Mouse (Mus musculus) stomach, postnatal 0 days (tissue): ENCODE measurements at regions not wholly inside any gene's neighbourhood (a gene's known extent, or its start where the extent isn't known, plus 50 kb on each side); places are given as distances from the start of the nearest gene placed in this dataset.

Experiments used
- ATAC-seq: fragments of 200-750 bp; cut with Nextera tagmentation; 2 replicates; pipeline ENCODE4 v1.8.0; 2017; ENCODE audit not compliant: low FRiP score, low TSS enrichment
- DNase-seq: peaks from one replicate; pipeline ENCODE4 v3.0.0-alpha.2; 2016; ENCODE audit warnings: low spot score
- H3K27ac ChIP-seq: fragments of 300-500 bp; sonication (generic); replicated peaks from 2 replicates; pipeline ENCODE4 v1.5.1; 2014; ENCODE audit warnings: mild to moderate bottlenecking, control low read depth
- H3K27me3 ChIP-seq: fragments of 300-500 bp; sonication (generic); 2 replicates; pipeline ENCODE4 v1.6.1; 2014; ENCODE audit warnings: low read length; ENCODE audit not compliant: control insufficient read depth, insufficient read depth
- H3K36me3 ChIP-seq: fragments of 300-500 bp; sonication (generic); 2 replicates; pipeline ENCODE4 v1.6.1; 2014; ENCODE audit warnings: low read length, mixed read lengths; ENCODE audit not compliant: control insufficient read depth, insufficient read depth
- H3K4me1 ChIP-seq: fragments of 300-500 bp; sonication (generic); replicated peaks from 2 replicates; pipeline ENCODE4 v1.6.1; 2014; ENCODE audit warnings: antibody characterized with exemption; ENCODE audit not compliant: control insufficient read depth, insufficient read depth
- H3K4me2 ChIP-seq: fragments of 300-500 bp; sonication (generic); replicated peaks from 2 replicates; pipeline ENCODE4 v1.6.1; 2014; ENCODE audit warnings: low read depth, mild to moderate bottlenecking, control low read depth, moderate library complexity
- H3K4me3 ChIP-seq: fragments of 300-500 bp; sonication (generic); 2 replicates; pipeline ENCODE4 v1.5.1; 2014; ENCODE audit warnings: low read depth, low read length, control low read depth
- H3K9ac ChIP-seq: fragments of 300-500 bp; sonication (generic); 2 replicates; pipeline ENCODE4 v1.6.1; 2014; ENCODE audit warnings: mild to moderate bottlenecking, low read length, control low read depth, mixed read lengths
- H3K9me3 ChIP-seq: fragments of 300-500 bp; sonication (generic); 2 replicates; pipeline ENCODE4 v1.6.1; 2016; ENCODE audit warnings: low read length; ENCODE audit not compliant: control insufficient read depth
- CTCF ChIP-seq: IDR thresholded peaks from 2 replicates; pipeline ENCODE4 v1.5.1; 2016; ENCODE audit warnings: antibody characterized with exemption, low read depth, mild to moderate bottlenecking, moderate library complexity
- EP300 ChIP-seq: optimal IDR thresholded peaks from 2 replicates; pipeline ENCODE3; 2016; ENCODE audit warnings: antibody characterized with exemption
- WGBS: fragments of 180-500 bp; shearing (Covaris S2); extraction: QIAGEN DNeasy Blood & Tissue Kit; methylation state at CpG from one replicate; pipeline ENCODE4 v1.1.7; 2014; 5-methylcytosine and 5-hydroxymethylcytosine counted together

- Histone ChIP-seq H3K9ac (no peak overlapping the region), H3K27ac (peak overlapping the region; percentile 8; the same call in 1 of the 2 replicates), H3K36me3 (no peaks in the 10 kb centered on the region), H3K4me1 (no peaks in the 10 kb centered on the region), H3K4me3 (no peak overlapping the region), H3K9me3 (no peaks in the 10 kb centered on the region), H3K27me3 (no peaks in the 10 kb centered on the region), H3K4me2 (0 out of 2 replicates have a peak overlapping the region, but pooled peaks have one; percentile 3)
- ATAC-seq (no peak; the same call in 1 of the 2 replicates), DNase-seq (no peak)
- 41% methylated on average over 10 of the region's 10 CpGs for WGBS
- TF ChIP-seq CTCF = no peak
- peak; percentile 30 for TF ChIP-seq EP300
Observed at GRCm38 (mm10) chr13:53033189-53033943, 52.5 kb upstream of the Nfil3 start.
